Comparison of ENCODE assay signal across 8 mouse cellular contexts in genomic region chr19:26891306-26891964, GRCm38 (mm10). TPM values are rescaled to one million over a fixed set of nuclear protein-coding genes. Genes with fewer than 3 reads are reported as not detected.
A peak's percentile ranks its signal among the peaks of the same experiment; 100 is the strongest.
DNase-seq lines count a peak whose midpoint lies in the region; ATAC-seq and TF ChIP-seq lines count a peak whose summit lies in the region.
"Had no signal": no experiment of that assay in that cellular context is flagged by ENCODE, and none has a peak within 500 bp of the region (broad histone marks: within the 10 kb centered on the region; RNA-seq: fewer than 3 reads in every experiment).

No protein-coding gene starts in this region.

- peaks cover 3% of the 10 kb centered on the region; the same call in 1 of the 2 replicates for H3K9me3 ChIP-seq in midbrain, postnatal 0 days (ENCODE audit: low read length)
- H3K9me3 ChIP-seq in midbrain, embryonic 13.5 days: no peaks in the 10 kb centered on the region
- no peaks in the 10 kb centered on the region for H3K9me3 ChIP-seq in kidney, postnatal 0 days (replicated peaks; ENCODE audit: low read length)

- ATAC-seq in midbrain, postnatal 0 days (ENCODE audit: low FRiP score): no peak
- no peak for ATAC-seq in midbrain, embryonic 13.5 days
- ATAC-seq in kidney, postnatal 0 days (replicated peaks; ENCODE audit: low FRiP score, low read depth): no peak

- 77% methylated on average over 9 of the region's 9 CpGs for WGBS in midbrain, postnatal 0 days
- 86% methylated on average over 9 of the region's 9 CpGs for WGBS in midbrain, embryonic 13.5 days
- WGBS in kidney, postnatal 0 days: 47% methylated on average over 9 of the region's 9 CpGs

- H3K27ac ChIP-seq in midbrain, postnatal 0 days (ENCODE audit: low read depth, low read length): no peak overlapping the region
- no peak overlapping the region for H3K27ac ChIP-seq in midbrain, embryonic 13.5 days
- H3K27ac ChIP-seq in kidney, postnatal 0 days: peak overlapping the region; percentile 38; the same call in 1 of the 2 replicates

- no peaks in the 10 kb centered on the region for H3K4me1 ChIP-seq in midbrain, postnatal 0 days (ENCODE audit: insufficient read depth, low read length)
- peaks cover 7% of the 10 kb centered on the region; the same call in 1 of the 2 replicates for H3K4me1 ChIP-seq in midbrain, embryonic 13.5 days (replicated peaks)
- H3K4me1 ChIP-seq in kidney, postnatal 0 days (replicated peaks; ENCODE audit: insufficient read depth, low read length): no peaks in the 10 kb centered on the region; the same call in 1 of the 2 replicates

- TF ChIP-seq CTCF in midbrain, postnatal 0 days (IDR thresholded peaks at IDR 0.05): no peak
- no peak for TF ChIP-seq CTCF in kidney, postnatal 0 days (IDR thresholded peaks at IDR 0.05; ENCODE audit: low read depth)

- peak; percentile 59 for DNase-seq in midbrain, postnatal 0 days (ENCODE audit: low spot score)
- DNase-seq in gonadal fat pad, adult 2 months (ENCODE audit: low read depth): peak; percentile 100
- no peak for DNase-seq in kidney, postnatal 0 days (ENCODE audit: low spot score)
- peak; percentile 34 for DNase-seq in right cerebral cortex, postnatal 4 days
- DNase-seq in neural tube, embryonic 10.5 days (ENCODE audit: extremely low spot score, low spot score): no peak
- DNase-seq in MN1 (ENCODE audit: low spot score): no peak

- no peaks in the 10 kb centered on the region for H3K36me3 ChIP-seq in midbrain, postnatal 0 days (ENCODE audit: insufficient read depth, low read length)
- H3K36me3 ChIP-seq in midbrain, embryonic 13.5 days: no peaks in the 10 kb centered on the region
- no peaks in the 10 kb centered on the region for H3K36me3 ChIP-seq in kidney, postnatal 0 days (ENCODE audit: insufficient read depth, low read length)

- H3K4me3 ChIP-seq in midbrain, postnatal 0 days (ENCODE audit: low read depth, low read length): no peak overlapping the region
- H3K4me3 ChIP-seq in midbrain, embryonic 13.5 days (replicated peaks): no peak overlapping the region
- H3K4me3 ChIP-seq in kidney, postnatal 0 days (replicated peaks; ENCODE audit: low read depth, low read length): no peak overlapping the region

- H3K27me3 ChIP-seq in midbrain, postnatal 0 days (ENCODE audit: insufficient read depth, low read length): no peaks in the 10 kb centered on the region
- no peaks in the 10 kb centered on the region for H3K27me3 ChIP-seq in midbrain, embryonic 13.5 days
- no peaks in the 10 kb centered on the region for H3K27me3 ChIP-seq in kidney, postnatal 0 days (ENCODE audit: insufficient read depth, low read length)

- no peak overlapping the region for H3K9ac ChIP-seq in midbrain, postnatal 0 days (replicated peaks; ENCODE audit: low read length, poor library complexity, severe bottlenecking)
- no peak overlapping the region for H3K9ac ChIP-seq in midbrain, embryonic 13.5 days (replicated peaks)
- H3K9ac ChIP-seq in kidney, postnatal 0 days (ENCODE audit: low read depth, low read length): no peak overlapping the region

- no peak overlapping the region for H3K4me2 ChIP-seq in midbrain, postnatal 0 days (ENCODE audit: low read depth, low read length, poor library complexity, severe bottlenecking)
- H3K4me2 ChIP-seq in midbrain, embryonic 13.5 days (replicated peaks): no peak overlapping the region
- no peak overlapping the region for H3K4me2 ChIP-seq in kidney, postnatal 0 days (ENCODE audit: low read length)

RNA-seq across cellular contexts. Expression of gene Gm815, which starts 5.8 kb away (rescaled TPM):
- not detected in 2 replicates for total RNA-seq in midbrain, postnatal 0 days (2014; rRNA removed)
- not detected in 2 replicates for polyA plus RNA-seq in midbrain, postnatal 0 days (2015; fragmentation: Nextera tagmentation; extraction: Ambion mirVana)
- not detected in 2 replicates for polyA plus RNA-seq in midbrain, embryonic 13.5 days (2015; fragmentation: Nextera tagmentation; extraction: Ambion mirVana)
- polyA plus RNA-seq in gonadal fat pad, adult 2 months (2012; rRNA removed): not detected in 2 replicates
- 0.18 and 0.29 TPM in 2 replicates for polyA plus RNA-seq in kidney, postnatal 0 days (2015; fragmentation: Nextera tagmentation; extraction: Ambion mirVana)
- total RNA-seq: liver, adult 2 months had no signal
- polyA plus RNA-seq: liver, adult 2 months had no signal

Comparison
In these comparisons a context has a peak if more than half of its experiments do, and no peak if none do; other contexts are left out.
1. DNase-seq: peak in midbrain, postnatal 0 days (single experiment), gonadal fat pad, adult 2 months (single experiment) and right cerebral cortex, postnatal 4 days (single experiment); none in kidney, postnatal 0 days (single experiment), neural tube, embryonic 10.5 days (single experiment) and MN1 (single experiment).